Mouse (Mus musculus) brain, adult 2 months (tissue): ENCODE measurements at regions not wholly inside any gene's neighbourhood (a gene's known extent, or its start where the extent isn't known, plus 50 kb on each side); places are given as distances from the start of the nearest gene placed in this dataset.
A peak's percentile ranks its signal among the peaks of the same experiment; 100 is the strongest.

Experiments used
- DNase-seq: peaks from one replicate; pipeline ENCODE4 v3.0.0; 2011; ENCODE audit warnings: low read depth, low spot score

DNA sequence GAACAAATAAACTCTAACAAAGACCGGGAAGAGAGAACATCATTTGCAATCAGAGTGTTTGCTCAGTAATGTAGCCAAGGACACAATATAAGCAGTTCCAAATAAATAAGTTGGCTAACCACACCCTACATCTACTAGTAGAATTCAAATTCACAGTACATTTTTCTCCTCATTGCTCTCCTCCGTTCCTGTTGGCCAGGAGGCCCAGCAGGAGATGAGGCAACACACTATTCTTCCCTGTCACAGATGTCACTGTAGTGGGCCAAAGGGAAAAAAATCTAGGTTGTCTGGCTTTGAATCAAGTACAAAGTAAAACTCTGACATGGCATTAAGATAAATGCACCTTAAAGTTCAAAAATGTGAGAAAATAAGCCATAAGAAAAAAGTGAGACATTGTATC, 1526.0 kb upstream of the Slc7a12 start:
- peak; percentile 34 for DNase-seq
